Mouse (Mus musculus) T-helper 2 cell (primary cell): ENCODE results near the gene 1700030K09Rik.

ENCODE experiments used
- in situ Hi-C: fragments of 300-600 bp; cut with MboI, MseI; formaldehyde crosslinking; loops from one replicate; pipeline ENCODE4 v1.15.1; 2025; ENCODE audit warnings: high pct_unique_total_duplicates

1700030K09Rik gene

GRCm38 (mm10) chr8:72443338-72443993, at the start of gene 1700030K09Rik, which contains the start of gene Calr3:
TSS of gene 1700030K09Rik (plus strand) at chr8:72443880.
TSS of gene Calr3 (minus strand) at chr8:72443870.
- in situ Hi-C loops, result no loop called here

GRCm38 (mm10) chr8:72401381-72401780, 42.3 kb upstream of the 1700030K09Rik start:
- in situ Hi-C loops, result loop anchor here (25.0 kb wide), 1 partner anchor 611 kb away; no protein-coding TSS in a partner anchor

- in situ Hi-C loops, result loop anchor here (25.0 kb wide), 1 partner anchor 609 kb away; no protein-coding TSS in a partner anchor
These were observed 40.7 kb upstream of the 1700030K09Rik start for GRCm38 (mm10) chr8:72402981-72403380.

GRCm38 (mm10) chr8:72407878-72408277, 35.8 kb upstream of the 1700030K09Rik start:
- in situ Hi-C loops, result loop anchor here (25.0 kb wide), 1 partner anchor 604 kb away; no protein-coding TSS in a partner anchor

- in situ Hi-C loops, result loop anchor here (25.0 kb wide), 1 partner anchor 603 kb away; no protein-coding TSS in a partner anchor
These were observed 34.2 kb upstream of the 1700030K09Rik start for GRCm38 (mm10) chr8:72409443-72409842.

GRCm38 (mm10) chr8:72413839-72414238, 29.8 kb upstream of the 1700030K09Rik start:
- in situ Hi-C loops, result loop anchor here (25.0 kb wide), 1 partner anchor 598 kb away; no protein-coding TSS in a partner anchor

GRCm38 (mm10) chr8:72415252-72415651, 28.4 kb upstream of the 1700030K09Rik start:
- in situ Hi-C loops, result loop anchor here (25.0 kb wide), 1 partner anchor 597 kb away; no protein-coding TSS in a partner anchor

GRCm38 (mm10) chr8:72418073-72418472, 25.6 kb upstream of the 1700030K09Rik start:
- in situ Hi-C loops, result loop anchor here (25.0 kb wide), 1 partner anchor 594 kb away; no protein-coding TSS in a partner anchor

GRCm38 (mm10) chr8:72420571-72421361, 22.9 kb upstream of the 1700030K09Rik start:
- in situ Hi-C loops, result loop anchor here (25.0 kb wide), 1 partner anchor 592 kb away; no protein-coding TSS in a partner anchor

GRCm38 (mm10) chr8:72421362-72422335, 22.0 kb upstream of the 1700030K09Rik start, which contains the start of gene Eps15l1:
TSS of gene Eps15l1 (minus strand) at chr8:72421460.
- in situ Hi-C loops, result loop anchor here (25.0 kb wide), 1 partner anchor 591 kb away; no protein-coding TSS in a partner anchor

GRCm38 (mm10) chr8:72422926-72423325, 20.8 kb upstream of the 1700030K09Rik start:
- in situ Hi-C loops, result loop anchor here (25.0 kb wide), 1 partner anchor 589 kb away; no protein-coding TSS in a partner anchor

- in situ Hi-C loops, result no loop called here
These were observed 14.0 kb upstream of the 1700030K09Rik start for GRCm38 (mm10) chr8:72429676-72430075.

- in situ Hi-C loops, result no loop called here
These were observed 8.7 kb upstream of the 1700030K09Rik start for GRCm38 (mm10) chr8:72434952-72435351.

GRCm38 (mm10) chr8:72438248-72439015, 5.2 kb upstream of the 1700030K09Rik start:
- in situ Hi-C loops, result no loop called here

- in situ Hi-C loops, result no loop called here
These were observed 292 bp downstream of the 1700030K09Rik start for GRCm38 (mm10) chr8:72443994-72444350.

GRCm38 (mm10) chr8:72445071-72445470, 1.4 kb downstream of the 1700030K09Rik start:
- in situ Hi-C loops, result no loop called here

- in situ Hi-C loops, result no loop called here
These were observed 7.8 kb downstream of the 1700030K09Rik start for GRCm38 (mm10) chr8:72451516-72451915.

- in situ Hi-C loops, result no loop called here
These were observed 10.2 kb downstream of the 1700030K09Rik start for GRCm38 (mm10) chr8:72453904-72454303.

GRCm38 (mm10) chr8:72455317-72455716, 11.6 kb downstream of the 1700030K09Rik start:
- in situ Hi-C loops, result no loop called here

GRCm38 (mm10) chr8:72457806-72458205, 14.1 kb downstream of the 1700030K09Rik start:
- in situ Hi-C loops, result no loop called here
